Mouse (Mus musculus) embryonic facial prominence, embryonic 12.5 days (tissue): ENCODE measurements around the gene Cacna1h. TPM values are rescaled to one million over a fixed set of nuclear protein-coding genes. Genes with fewer than 3 reads are reported as not detected.

Experiments used
- ATAC-seq: fragments of 200-750 bp; cut with Nextera tagmentation; 2 replicates; pipeline ENCODE4 v1.8.0; 2017; ENCODE audit not compliant: insufficient number of reproducible peaks, insufficient read depth, low FRiP score, low TSS enrichment
- H3K27ac ChIP-seq: fragments of 300-500 bp; sonication (generic); 2 replicates; pipeline ENCODE4 v1.5.1; 2016; ENCODE audit warnings: mild to moderate bottlenecking
- H3K27me3 ChIP-seq: fragments of 300-500 bp; sonication (generic); 2 replicates; pipeline ENCODE4 v1.6.1; 2016; ENCODE audit warnings: mild to moderate bottlenecking, moderate library complexity
- H3K36me3 ChIP-seq: fragments of 300-500 bp; sonication (generic); 2 replicates; pipeline ENCODE4 v1.6.1; 2016; ENCODE audit warnings: mild to moderate bottlenecking
- H3K4me1 ChIP-seq: fragments of 300-500 bp; sonication (generic); 2 replicates; pipeline ENCODE4 v1.6.1; 2016
- H3K4me2 ChIP-seq: fragments of 300-500 bp; sonication (generic); replicated peaks from 2 replicates; pipeline ENCODE4 v1.6.1; 2016; ENCODE audit warnings: mild to moderate bottlenecking, moderate library complexity
- H3K4me3 ChIP-seq: fragments of 300-500 bp; sonication (generic); 2 replicates; pipeline ENCODE4 v1.5.1; 2016; ENCODE audit warnings: mild to moderate bottlenecking
- H3K9ac ChIP-seq: fragments of 300-500 bp; sonication (generic); 2 replicates; pipeline ENCODE4 v1.6.1; 2016; ENCODE audit warnings: mild to moderate bottlenecking, moderate library complexity
- H3K9me3 ChIP-seq: fragments of 300-500 bp; sonication (generic); 2 replicates; pipeline ENCODE4 v1.6.1; 2016; ENCODE audit warnings: mild to moderate bottlenecking, moderate library complexity
- WGBS: fragments of 180-500 bp; shearing (Covaris S2); methylation state at CpG from one replicate; pipeline ENCODE4 v1.1.7; 2016; 5-methylcytosine and 5-hydroxymethylcytosine counted together
- polyA plus RNA-seq: library from polyadenylated mRNA; unstranded; fragments of >200 nt; fragmentation: Nextera tagmentation; extraction: Ambion mirVana; gene quantifications from 2 replicates; pipeline ENCODE4 v1.2.1, GENCODE M21; 2016

The Cacna1h gene
- polyA plus RNA-seq, 1 experiment from 2014 or later = 8.7 TPM

- H3K27ac ChIP-seq = no peak overlapping the region
- H3K36me3 ChIP-seq = no peaks in the 10 kb centered on the region
- H3K9me3 ChIP-seq = no peaks in the 10 kb centered on the region
- ATAC-seq = no peak
- WGBS = 4% methylated on average over 1 of the region's 1 CpGs
- no peaks in the 10 kb centered on the region for H3K27me3 ChIP-seq
- no peak overlapping the region for H3K9ac ChIP-seq
- H3K4me2 ChIP-seq = no peak overlapping the region
- no peaks in the 10 kb centered on the region for H3K4me1 ChIP-seq
- no peak overlapping the region for H3K4me3 ChIP-seq
These were observed 69.9 kb downstream of the Cacna1h start for GRCm38 (mm10) chr17:25363726-25364125.

GRCm38 (mm10) chr17:25361291-25361690, 72.3 kb downstream of the Cacna1h start:
- no peaks in the 10 kb centered on the region for H3K36me3 ChIP-seq
- no peak overlapping the region for H3K4me2 ChIP-seq
- no peaks in the 10 kb centered on the region for H3K9me3 ChIP-seq
- H3K4me1 ChIP-seq = no peaks in the 10 kb centered on the region
- H3K27ac ChIP-seq = no peak overlapping the region
- ATAC-seq = no peak
- H3K4me3 ChIP-seq = no peak overlapping the region
- H3K9ac ChIP-seq = no peak overlapping the region
- WGBS = 72% methylated on average over 2 of the region's 2 CpGs
- no peaks in the 10 kb centered on the region for H3K27me3 ChIP-seq

GRCm38 (mm10) chr17:25345462-25345861, 88.1 kb downstream of the Cacna1h start, which contains the start of gene Tpsab1:
TSS of gene Tpsab1 (minus strand) at chr17:25345562.
- H3K27ac ChIP-seq = no peak within 1 kb of the TSS
- no peak within 1 kb of the TSS for H3K4me3 ChIP-seq
- H3K4me2 ChIP-seq = no peak within 1 kb of the TSS
- H3K36me3 ChIP-seq = no peaks in the 10 kb centered on the region
- H3K9ac ChIP-seq = no peak within 1 kb of the TSS
- H3K27me3 ChIP-seq = no peaks in the 10 kb centered on the region
- H3K4me1 ChIP-seq = no peaks in the 10 kb centered on the region
- 88% methylated on average over 4 of the region's 4 CpGs for WGBS
- ATAC-seq = no peak
- no peaks in the 10 kb centered on the region for H3K9me3 ChIP-seq

- Histone ChIP-seq H3K27ac (no peak overlapping the region), H3K27me3 (no peaks in the 10 kb centered on the region), H3K36me3 (no peaks in the 10 kb centered on the region), H3K4me1 (no peaks in the 10 kb centered on the region), H3K4me3 (no peak overlapping the region), H3K4me2 (no peak overlapping the region), H3K9ac (no peak overlapping the region), H3K9me3 (no peaks in the 10 kb centered on the region)
- 68% methylated on average over 3 of the region's 3 CpGs for WGBS
- no peak for ATAC-seq
These were observed 92.1 kb downstream of the Cacna1h start for GRCm38 (mm10) chr17:25341490-25341889.

- no peaks in the 10 kb centered on the region for H3K9me3 ChIP-seq
- no peak overlapping the region for H3K4me3 ChIP-seq
- no peak overlapping the region for H3K4me2 ChIP-seq
- WGBS = 83% methylated on average over 6 of the region's 6 CpGs
- H3K27ac ChIP-seq = no peak overlapping the region
- 0 out of 2 replicates have a peak, but pooled peaks cover 3% of the 10 kb centered on the region for H3K27me3 ChIP-seq
- ATAC-seq = no peak
- H3K9ac ChIP-seq = no peak overlapping the region
- no peaks in the 10 kb centered on the region for H3K36me3 ChIP-seq
- no peaks in the 10 kb centered on the region for H3K4me1 ChIP-seq
These were observed 93.6 kb downstream of the Cacna1h start for GRCm38 (mm10) chr17:25340003-25340402.

GRCm38 (mm10) chr17:25338218-25338617, 95.4 kb downstream of the Cacna1h start:
- H3K27me3 ChIP-seq = 0 out of 2 replicates have a peak, but pooled peaks cover 6% of the 10 kb centered on the region

GRCm38 (mm10) chr17:25333943-25334342, 99.6 kb downstream of the Cacna1h start:
- Histone ChIP-seq H3K27me3 (peaks cover 10% of the 10 kb centered on the region; the same call in 1 of the 2 replicates), H3K36me3 (no peaks in the 10 kb centered on the region), H3K9ac (no peak overlapping the region), H3K9me3 (no peaks in the 10 kb centered on the region), H3K27ac (no peak overlapping the region), H3K4me2 (no peak overlapping the region), H3K4me1 (no peaks in the 10 kb centered on the region), H3K4me3 (no peak overlapping the region)
- WGBS = under 1% methylated on average over 8 of the region's 8 CpGs
- no peak for ATAC-seq

More at GRCm38 (mm10) chr17:25338218-25338617, 95.4 kb downstream of the Cacna1h start:
- no peak overlapping the region for H3K4me2 ChIP-seq
- H3K4me3 ChIP-seq = no peak overlapping the region
- no peaks in the 10 kb centered on the region for H3K9me3 ChIP-seq
- H3K9ac ChIP-seq = no peak overlapping the region
- H3K36me3 ChIP-seq = no peaks in the 10 kb centered on the region
- WGBS = 83% methylated on average over 4 of the region's 4 CpGs
- H3K27ac ChIP-seq = no peak overlapping the region
- H3K4me1 ChIP-seq = no peaks in the 10 kb centered on the region
- ATAC-seq = no peak

- peaks cover 10% of the 10 kb centered on the region; the same call in 1 of the 2 replicates for H3K27me3 ChIP-seq
- WGBS = 73% methylated on average over 9 of the region's 9 CpGs
- no peak overlapping the region for H3K9ac ChIP-seq
- H3K27ac ChIP-seq = no peak overlapping the region
- H3K4me2 ChIP-seq = no peak overlapping the region
- H3K4me1 ChIP-seq = no peaks in the 10 kb centered on the region
- ATAC-seq = no peak
- H3K36me3 ChIP-seq = no peaks in the 10 kb centered on the region
- no peak overlapping the region for H3K4me3 ChIP-seq
- no peaks in the 10 kb centered on the region for H3K9me3 ChIP-seq
These were observed 101.3 kb downstream of the Cacna1h start for GRCm38 (mm10) chr17:25332321-25332720.

Other genes starting within 250 kb of the Cacna1h start
- 35.1 and 35.3 TPM in 2 replicates for gene BC003965, start 249.2 kb downstream of the Cacna1h start, polyA plus RNA-seq
- 10.6 and 12.9 TPM in 2 replicates for gene Unkl, start 245.4 kb downstream of the Cacna1h start, polyA plus RNA-seq
- gene Gnptg, start 193.7 kb downstream of the Cacna1h start, polyA plus RNA-seq = 34.1 and 34.9 TPM in 2 replicates
- gene Tsr3, start 193.6 kb downstream of the Cacna1h start, polyA plus RNA-seq = 63.7 and 65.8 TPM in 2 replicates
- 1.5 and 1.9 TPM in 2 replicates for gene Baiap3, start 177.4 kb downstream of the Cacna1h start, polyA plus RNA-seq
- gene Ube2i, start 159.2 kb downstream of the Cacna1h start, polyA plus RNA-seq = 782 and 798 TPM in 2 replicates
- not detected in 2 replicates for gene Prss34, start 135.4 kb downstream of the Cacna1h start, polyA plus RNA-seq
- gene Prss28, start 125.1 kb downstream of the Cacna1h start, polyA plus RNA-seq = 0.19 TPM in 1 of 2 replicates, not detected in the other
- gene Prss29, start 115.1 kb downstream of the Cacna1h start, polyA plus RNA-seq = not detected in 2 replicates
- gene Tpsab1, start 88.2 kb downstream of the Cacna1h start, polyA plus RNA-seq = not detected in 2 replicates
- gene Tpsb2, start 67.5 kb downstream of the Cacna1h start, polyA plus RNA-seq = not detected in 2 replicates
- gene Tpsg1, start 64.5 kb downstream of the Cacna1h start, polyA plus RNA-seq = 0.31 TPM in 1 of 2 replicates, not detected in the other
- gene Tekt4, start 20.8 kb upstream of the Cacna1h start, polyA plus RNA-seq = 0.13 and 0.22 TPM in 2 replicates
- 0.47 and 0.55 TPM in 2 replicates for gene Sstr5, start 63.5 kb upstream of the Cacna1h start, polyA plus RNA-seq
- gene Sox8, start 136.9 kb upstream of the Cacna1h start, polyA plus RNA-seq = 11.8 and 13.2 TPM in 2 replicates
- 29.4 and 31.4 TPM in 2 replicates for gene Lmf1, start 145.3 kb upstream of the Cacna1h start, polyA plus RNA-seq